Mouse (Mus musculus): ENCODE measurements around the gene Olfr744.
"Not testable (repeated sequence)": the region's sequence is repeated elsewhere in the genome, so short reads cannot be mapped to it uniquely, and the experiment has no call there.

The Olfr744 gene

DNA sequence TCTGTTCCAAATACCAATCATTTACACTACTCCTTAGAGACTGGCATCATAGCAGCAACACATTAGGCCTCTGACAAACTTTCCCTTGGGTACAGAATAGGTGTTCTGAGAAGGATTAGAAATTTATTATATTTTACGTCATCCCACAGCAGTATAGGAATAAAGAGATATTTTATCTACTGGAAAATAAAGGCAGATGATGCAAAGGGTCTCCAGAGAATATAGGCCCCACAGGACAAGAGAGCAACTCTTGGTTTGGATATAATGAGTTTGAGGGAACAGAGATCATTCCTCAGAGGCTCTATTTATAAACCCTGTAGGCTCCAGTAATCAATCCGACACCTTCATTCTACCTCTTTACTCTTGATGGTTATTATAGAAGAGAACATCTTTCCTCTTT lies at the start of gene Olfr744:
Gene Olfr744 (plus strand): TSS at position 301 of the 400 bp plus-strand sequence.
- DNase-seq = no peak

DNA sequence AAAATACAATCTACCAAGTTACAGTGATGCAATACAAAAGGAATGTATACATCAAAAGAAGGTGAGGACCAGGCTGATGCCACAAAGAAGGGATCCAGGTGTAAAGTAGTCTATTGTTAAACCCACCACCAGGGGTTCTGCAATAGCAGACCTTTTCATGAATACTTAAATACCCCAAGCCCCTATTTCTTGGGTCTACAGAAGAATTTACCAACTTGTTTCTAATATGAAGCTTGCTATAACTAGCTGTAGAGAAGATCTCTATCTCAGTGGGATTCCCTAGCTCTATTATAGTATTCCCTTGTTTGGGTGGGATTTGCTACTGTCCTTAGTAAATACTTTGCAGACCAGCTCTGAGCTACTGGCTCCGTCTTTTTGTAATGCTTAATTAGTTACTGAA lies 41.6 kb upstream of the Olfr744 start:
- not testable (repeated sequence) for DNase-seq

DNA sequence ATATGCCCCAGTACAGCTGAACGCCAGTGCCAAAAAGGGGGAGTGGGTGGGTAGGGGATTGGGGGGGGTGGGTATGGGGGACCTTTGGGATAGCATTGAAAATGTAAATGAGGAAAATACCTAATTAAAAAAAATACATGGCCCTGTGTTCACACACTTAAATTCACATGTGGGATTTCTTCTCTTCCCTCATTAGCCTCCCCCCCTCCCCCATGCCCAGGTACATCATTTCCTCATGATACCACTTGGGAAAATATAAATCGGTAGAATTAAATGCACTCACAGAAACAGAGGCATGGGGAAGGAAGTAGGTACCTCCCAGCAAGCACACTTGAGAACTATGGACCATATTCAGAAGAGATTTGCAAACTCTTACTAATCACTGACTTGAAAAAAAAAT lies 24.4 kb downstream of the Olfr744 start, which contains the start of gene Olfr745:
Gene Olfr745 (plus strand): TSS at position 301 of the 400 bp plus-strand sequence.
- no peak for DNase-seq

DNA sequence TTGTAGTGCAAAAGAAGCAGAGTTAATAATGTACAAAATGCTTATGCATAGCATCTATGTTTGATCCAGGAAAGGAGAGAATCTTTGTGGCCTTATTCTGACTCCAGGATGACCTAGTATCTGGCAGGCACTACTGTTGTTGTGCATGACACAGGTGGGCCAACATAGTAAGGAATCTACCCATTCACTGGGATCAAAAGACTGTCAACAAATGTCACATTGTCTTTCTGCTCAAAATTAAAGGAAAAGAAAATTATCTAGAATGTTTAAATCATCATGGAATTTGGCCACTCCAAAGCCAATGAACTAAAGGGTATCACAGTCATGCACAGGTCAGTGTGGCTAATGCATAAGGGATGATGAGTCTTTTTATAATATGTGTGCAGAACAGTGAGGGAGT lies 32.1 kb downstream of the Olfr744 start, which contains the start of gene Olfr746:
Gene Olfr746 (plus strand): TSS at position 301 of the 400 bp plus-strand sequence.
- no peak for DNase-seq
